Mouse (Mus musculus) left cerebral cortex, adult 9 months (tissue): ENCODE results near the gene Mcrs1.
"Not testable (repeated sequence)": the region's sequence is repeated elsewhere in the genome, so short reads cannot be mapped to it uniquely, and the experiment has no call there.

Experiments used
- DNase-seq, 2 experiments: peaks; one replicate each; pipeline ENCODE4 v3.0.0; 2022; ENCODE audit warnings: low spot score in 2 of 2

Gene Mcrs1

DNA sequence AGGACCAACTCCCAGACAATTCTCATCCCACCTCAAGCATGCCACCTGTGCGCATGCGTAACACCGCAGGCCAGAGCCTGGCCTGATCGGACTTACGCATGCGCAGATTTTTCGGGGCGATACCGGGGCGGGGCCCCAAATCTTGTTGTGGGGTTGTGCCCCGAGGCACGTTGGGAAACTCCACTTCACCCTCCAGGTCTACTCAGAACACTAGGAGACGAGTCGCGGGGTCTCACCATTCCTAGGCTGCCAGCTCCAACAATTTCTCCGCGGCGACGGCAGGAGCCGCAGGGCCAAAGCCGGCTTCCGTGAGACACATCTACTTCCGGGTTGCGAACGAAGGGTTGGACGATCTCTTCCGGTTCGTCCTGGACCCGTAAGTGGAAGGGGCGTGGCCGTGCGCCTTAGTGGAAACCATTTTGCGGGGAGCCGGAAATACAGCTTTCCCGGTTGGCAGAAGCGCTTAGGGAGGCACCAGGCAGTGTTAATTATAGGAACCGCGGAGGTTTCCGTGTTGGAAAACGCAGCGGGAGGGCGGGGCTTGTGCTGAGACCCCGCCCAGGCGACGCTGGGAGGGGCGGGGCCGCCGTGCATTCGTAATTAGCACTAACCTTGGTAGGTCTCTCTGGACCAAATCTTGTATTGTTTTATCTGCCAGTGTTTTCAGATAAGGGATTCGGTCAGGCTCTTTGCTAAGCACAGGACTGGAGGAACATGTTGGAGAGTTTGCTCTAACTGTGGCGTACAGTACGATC is at the start of gene Mcrs1:
Gene Mcrs1, minus strand, starts transcription at position 336 of the 755 bp plus-strand sequence.
- peak; percentile 97 to 99 for DNase-seq

DNA sequence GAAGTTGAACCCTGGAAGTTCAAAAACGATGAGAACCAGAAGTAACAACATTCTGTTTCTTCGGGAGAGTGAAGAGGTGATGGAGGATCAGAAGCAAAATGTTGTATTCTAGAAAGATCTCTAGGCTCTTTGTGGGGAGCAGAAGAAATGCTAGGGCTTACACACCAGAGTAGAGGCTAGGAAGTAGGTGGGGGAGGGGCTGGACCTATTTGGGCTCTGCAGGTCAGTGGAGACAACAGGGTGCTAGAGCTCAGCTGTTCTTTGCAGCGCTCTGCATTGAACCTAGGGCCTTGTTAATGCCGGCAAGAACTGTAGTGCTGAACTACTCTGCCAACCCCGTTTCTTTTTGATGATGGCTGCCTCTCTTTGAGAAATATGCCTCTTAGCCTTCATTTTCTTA is 44.5 kb upstream of the Mcrs1 start:
- DNase-seq, result no peak

GRCm38 (mm10) chr15:99295484-99295981 is 43.8 kb upstream of the Mcrs1 start, which contains the start of gene Fam186b:
TSS of gene Fam186b (minus strand) at chr15:99295888.
- peak in 1 of 2 experiments; percentile 22 for DNase-seq

- peak; percentile 91 to 95 for DNase-seq
Measured at GRCm38 (mm10) chr15:99294813-99295374, 43.1 kb upstream of the Mcrs1 start, which contains the start of gene Prpf40b. TSS of gene Prpf40b (plus strand) at chr15:99295087.

DNA sequence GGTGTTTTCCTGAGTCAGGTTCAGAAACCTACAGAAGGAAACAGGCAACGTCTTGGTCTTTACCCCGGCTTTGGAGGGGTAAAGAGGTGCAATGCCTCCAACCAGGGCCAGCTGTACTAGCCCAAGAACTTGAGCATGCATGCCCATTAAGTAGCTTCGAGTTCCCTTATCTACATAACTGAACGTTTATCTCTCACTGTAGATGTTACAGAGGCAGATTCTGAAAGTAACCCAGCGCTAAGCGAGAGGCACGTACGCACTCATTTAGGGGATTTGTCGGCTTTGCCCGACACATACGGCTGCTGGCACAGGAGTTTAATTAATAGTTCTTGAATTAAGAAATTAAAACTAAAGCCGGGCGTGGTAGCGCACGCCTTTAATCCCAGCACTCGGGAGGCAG is 42.5 kb upstream of the Mcrs1 start:
- no peak for DNase-seq

DNA sequence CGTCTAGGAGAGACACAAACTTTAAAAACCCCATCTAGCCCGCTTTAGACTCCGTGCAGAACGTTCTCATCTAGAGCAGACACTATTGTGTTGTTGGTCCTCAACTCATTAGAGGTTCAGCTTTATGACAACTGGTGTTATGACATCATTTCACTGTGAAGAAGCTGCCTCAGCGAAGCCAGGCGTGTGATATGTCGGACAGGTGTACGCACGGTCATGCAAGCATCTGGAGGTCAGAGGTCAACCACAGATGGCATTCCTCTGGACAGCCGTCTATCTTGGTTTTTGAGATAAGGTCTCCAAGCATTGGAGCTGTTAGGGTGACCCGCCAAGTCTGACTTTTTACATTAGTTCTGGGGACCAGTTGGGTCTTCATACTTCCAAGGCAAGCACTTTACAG is 38.8 kb upstream of the Mcrs1 start:
- no peak for DNase-seq

- no peak for DNase-seq
Measured at GRCm38 (mm10) chr15:99285189-99285535, 33.4 kb upstream of the Mcrs1 start.

- DNase-seq, result no peak
Measured at GRCm38 (mm10) chr15:99284527-99285188, 32.9 kb upstream of the Mcrs1 start.

DNA sequence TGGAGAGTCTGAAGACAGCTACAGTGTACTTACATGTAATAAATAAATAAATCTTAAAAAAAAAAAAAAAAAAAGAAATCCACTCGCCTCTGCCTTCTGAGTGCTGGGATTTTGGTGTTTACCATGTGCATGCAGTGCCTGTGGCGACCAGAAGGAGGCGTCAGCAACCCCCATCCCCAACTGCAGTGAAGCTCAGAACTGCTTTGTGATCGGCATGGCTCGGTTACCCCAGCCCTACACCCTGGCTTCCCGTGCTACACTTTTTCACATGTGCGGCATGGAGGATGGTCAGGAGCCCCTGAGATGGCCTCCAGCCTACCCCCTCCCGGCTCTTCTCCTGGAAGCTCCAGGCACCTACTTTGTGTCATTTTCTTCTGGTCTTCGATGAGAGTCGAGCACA is 31.7 kb upstream of the Mcrs1 start:
- DNase-seq, result no peak

- no peak for DNase-seq
Measured at GRCm38 (mm10) chr15:99278271-99278670, 26.5 kb upstream of the Mcrs1 start.

- DNase-seq, result no peak
Measured at GRCm38 (mm10) chr15:99276095-99276494, 24.3 kb upstream of the Mcrs1 start.

DNA sequence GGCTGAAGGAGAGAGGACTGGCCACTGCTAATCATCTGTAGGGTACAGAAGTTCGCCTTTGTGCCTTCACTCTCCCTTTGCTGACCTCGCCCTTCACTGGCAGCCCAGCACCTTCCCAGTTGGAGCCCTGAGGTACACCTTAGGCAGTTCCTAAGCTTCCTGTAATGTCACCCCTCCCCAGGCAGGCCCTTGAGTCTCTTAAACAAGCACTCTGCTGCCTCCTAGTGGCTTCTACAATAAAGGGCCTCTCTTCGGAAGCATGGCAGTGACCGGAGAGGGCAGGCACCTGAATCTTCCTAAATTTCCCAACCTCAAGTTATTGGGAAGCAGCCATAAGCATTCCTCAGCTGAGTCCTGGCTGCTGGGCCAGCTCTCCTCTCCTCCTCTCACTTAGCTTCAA is 13.9 kb upstream of the Mcrs1 start:
- DNase-seq, result peak in 1 of 2 experiments; percentile 78

- DNase-seq, result no peak
Measured at GRCm38 (mm10) chr15:99264363-99264762, 12.6 kb upstream of the Mcrs1 start.

DNA sequence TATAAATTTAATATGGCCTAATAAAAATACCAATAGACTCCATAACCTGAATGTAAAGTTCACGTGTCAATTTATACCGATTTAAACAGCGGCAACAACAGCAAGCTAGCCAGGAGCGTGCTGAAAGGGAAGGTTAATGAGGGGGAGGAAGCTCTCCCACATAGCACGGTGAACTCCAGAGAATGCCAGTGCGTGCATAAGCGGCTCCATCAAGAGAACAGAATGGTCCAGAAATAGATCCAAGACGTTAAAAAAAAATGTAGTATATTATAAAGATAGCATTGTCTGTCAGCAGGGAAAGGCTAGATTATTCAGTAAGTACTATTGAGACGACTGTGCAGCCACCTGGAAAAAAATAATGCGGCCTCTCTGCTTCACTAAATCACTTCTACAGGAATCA is 10.9 kb upstream of the Mcrs1 start:
- no peak for DNase-seq

GRCm38 (mm10) chr15:99259730-99260252 is 8.0 kb upstream of the Mcrs1 start:
- DNase-seq, result peak in 1 of 2 experiments; percentile 58

DNA sequence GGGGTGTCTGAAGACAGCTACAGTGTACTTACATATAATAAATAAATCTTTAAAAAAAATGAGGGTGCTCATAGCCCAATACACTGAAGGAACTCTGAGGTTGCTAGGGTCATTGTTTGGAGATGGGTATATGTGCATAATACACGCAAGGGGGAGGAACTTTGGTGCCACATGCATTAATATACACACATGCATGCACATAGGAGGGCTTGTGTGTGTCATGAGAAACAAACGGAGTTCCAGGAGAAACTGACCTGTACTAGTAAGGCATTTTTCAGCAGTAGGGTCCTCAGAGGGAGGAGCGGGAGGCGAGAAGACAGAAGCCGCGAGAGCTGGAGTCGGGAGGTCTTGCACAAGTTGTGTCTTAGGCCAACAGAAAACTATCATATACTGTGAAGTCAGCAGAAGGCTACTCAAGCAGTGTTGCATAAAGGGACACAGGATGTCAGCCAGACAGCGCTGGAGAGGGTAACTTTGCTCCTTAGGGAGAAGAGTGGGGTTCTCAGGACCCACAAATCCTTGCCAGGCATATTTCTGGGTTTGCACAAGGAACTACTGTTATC is 7.5 kb upstream of the Mcrs1 start:
- DNase-seq, result no peak

DNA sequence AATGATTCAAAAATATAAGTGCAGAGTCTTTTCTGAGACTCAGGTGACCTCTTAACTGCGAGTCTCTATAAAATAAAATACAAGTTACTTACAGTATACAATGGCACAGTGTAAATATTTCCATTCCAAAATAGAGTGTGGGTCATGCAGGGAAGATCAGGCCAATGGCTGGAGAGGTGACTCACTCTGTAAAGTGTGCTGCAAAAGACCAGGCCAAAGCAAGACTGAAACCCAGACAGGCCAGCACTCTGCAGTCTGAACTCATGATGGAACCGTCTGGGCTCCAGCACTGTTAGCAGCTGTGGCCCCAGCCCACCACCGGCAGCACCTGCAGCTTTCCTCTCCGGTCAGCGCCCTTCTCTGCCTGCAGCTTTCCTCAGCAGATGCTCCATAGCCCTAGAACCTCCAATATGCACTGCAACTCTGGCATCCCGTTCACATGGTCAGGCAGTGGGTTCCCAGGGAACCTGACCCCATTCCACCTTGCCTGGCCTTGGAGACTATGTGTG is 3.5 kb upstream of the Mcrs1 start:
- no peak for DNase-seq

DNA sequence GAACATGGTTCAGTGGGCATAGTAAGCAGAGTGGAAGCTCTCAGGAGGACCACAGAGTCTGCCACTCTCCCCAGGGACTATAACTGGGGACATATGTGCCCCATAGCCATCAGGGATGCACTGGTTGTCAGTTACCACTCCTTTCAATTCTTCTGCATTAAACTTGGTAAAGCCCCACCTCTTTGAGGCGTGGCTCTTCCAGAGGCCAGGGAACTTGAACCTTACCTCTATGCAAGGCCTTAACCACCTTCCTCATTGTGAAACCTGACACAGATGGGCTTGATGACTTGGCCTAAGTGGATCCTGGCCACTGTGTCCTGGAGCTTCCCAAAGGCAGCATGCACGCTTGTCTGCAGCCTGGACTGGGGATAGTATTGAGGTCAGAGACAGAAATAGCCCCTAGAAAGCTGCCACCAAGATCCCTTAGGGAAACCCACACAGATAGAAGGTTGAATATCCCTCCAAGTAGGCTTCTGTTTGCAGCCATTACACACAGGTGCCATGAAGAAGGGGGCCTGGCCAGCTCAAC is 2.8 kb upstream of the Mcrs1 start:
- DNase-seq, result no peak

- no peak for DNase-seq
Measured at GRCm38 (mm10) chr15:99253772-99254171, 2.0 kb upstream of the Mcrs1 start.

- not testable (repeated sequence) for DNase-seq
Measured at GRCm38 (mm10) chr15:99253175-99253479, 1.4 kb upstream of the Mcrs1 start.

DNA sequence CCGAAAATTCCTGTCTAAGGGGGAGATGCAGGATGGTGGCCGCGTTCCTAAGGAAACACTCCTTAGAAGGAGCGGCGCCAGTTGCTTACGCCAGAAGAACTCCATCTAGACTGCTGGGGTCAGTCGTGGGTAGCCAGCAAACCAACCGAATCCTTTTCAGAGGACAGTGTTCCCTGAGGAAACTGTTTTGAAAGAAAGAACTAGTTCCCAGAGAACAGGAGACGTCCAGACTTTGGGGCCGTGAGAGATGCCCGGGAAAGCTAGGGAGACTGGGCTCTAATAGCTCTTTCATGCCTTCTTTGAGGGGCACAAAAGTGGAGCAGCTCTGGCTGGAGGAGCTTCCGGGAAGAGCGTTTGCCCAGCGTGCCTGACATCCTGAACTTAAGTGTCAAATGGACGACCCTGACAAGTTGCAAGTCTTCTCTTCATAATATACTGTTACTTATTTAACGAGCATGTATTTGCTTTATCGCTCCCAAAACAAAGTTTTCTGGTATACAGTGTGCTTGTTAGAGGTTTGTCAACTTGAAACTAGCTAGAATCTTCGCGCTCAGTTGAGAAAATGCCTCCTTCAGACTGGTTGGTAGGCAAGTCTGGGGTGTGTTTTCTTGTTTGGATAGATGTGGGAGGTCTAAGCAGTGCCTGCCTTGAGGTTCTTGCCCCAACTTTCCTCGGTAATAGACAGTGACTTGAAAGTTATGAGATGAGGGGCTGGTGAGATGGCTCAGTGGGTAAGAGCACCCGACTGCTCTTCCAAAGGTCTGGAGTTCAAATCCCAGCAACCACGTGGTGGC is 817 bp upstream of the Mcrs1 start:
- DNase-seq, result no peak
